Mouse (Mus musculus): ENCODE data around the gene Etfa. TPM values are rescaled to one million over a fixed set of nuclear protein-coding genes. Genes with fewer than 3 reads are reported as not detected.
A peak's percentile ranks its signal among the peaks of the same experiment; 100 is the strongest.

The Etfa gene
- polyA plus RNA-seq, 1 experiment from 2014 or later = 151 TPM

GRCm38 (mm10) chr9:55538377-55538776 lies 26.3 kb upstream of the Etfa start, which contains the start of gene Isl2:
Gene Isl2 (plus strand): TSS chr9:55538672.
- Histone ChIP-seq H3K27ac (ENCODE audit: low read depth, low read length) (no peak within 1 kb of the TSS), H3K9ac (ENCODE audit: low read length) (no peak within 1 kb of the TSS), H3K4me1 (replicated peaks; ENCODE audit: control insufficient read depth, insufficient read depth, low read length) (peaks cover 9% of the 10 kb centered on the region), H3K4me2 (ENCODE audit: low read depth, low read length, severe bottlenecking) (no peak within 1 kb of the TSS; the same call in 1 of the 2 replicates), H3K36me3 (ENCODE audit: control insufficient read depth, insufficient read depth, low read length) (no peaks in the 10 kb centered on the region), H3K9me3 (ENCODE audit: control insufficient read depth, low read length) (no peaks in the 10 kb centered on the region), H3K4me3 (ENCODE audit: low read depth, low read length) (no peak within 1 kb of the TSS), H3K27me3 (ENCODE audit: control insufficient read depth, insufficient read depth, low read length) (peaks cover 58% of the 10 kb centered on the region)
- WGBS = 12% methylated on average over 4 of the region's 4 CpGs
- ATAC-seq (replicated peaks; ENCODE audit: low FRiP score) = no peak
- DNase-seq (ENCODE audit: low spot score) = no peak

- Histone ChIP-seq H3K4me1 (replicated peaks; ENCODE audit: control insufficient read depth, insufficient read depth, low read length) (0 out of 2 replicates have a peak, but pooled peaks cover 2% of the 10 kb centered on the region), H3K27ac (ENCODE audit: low read depth, low read length) (no peak overlapping the region), H3K36me3 (ENCODE audit: control insufficient read depth, insufficient read depth, low read length) (no peaks in the 10 kb centered on the region), H3K4me3 (ENCODE audit: low read depth, low read length) (no peak overlapping the region), H3K27me3 (ENCODE audit: control insufficient read depth, insufficient read depth, low read length) (peaks cover 34% of the 10 kb centered on the region), H3K9ac (ENCODE audit: low read length) (no peak overlapping the region), H3K4me2 (ENCODE audit: low read depth, low read length, severe bottlenecking) (no peak overlapping the region), H3K9me3 (ENCODE audit: control insufficient read depth, low read length) (no peaks in the 10 kb centered on the region)
- ATAC-seq (replicated peaks; ENCODE audit: low FRiP score) (no peak), DNase-seq (ENCODE audit: low spot score) (peak; percentile 75)
- WGBS = 21% methylated on average over 3 of the region's 3 CpGs
Observed at GRCm38 (mm10) chr9:55535907-55536306, 23.9 kb upstream of the Etfa start.

GRCm38 (mm10) chr9:55525716-55526115 lies 13.7 kb upstream of the Etfa start:
- 39% methylated on average over 4 of the region's 4 CpGs for WGBS
- no peak for ATAC-seq (replicated peaks; ENCODE audit: low FRiP score)
- Histone ChIP-seq H3K9me3 (ENCODE audit: control insufficient read depth, low read length) (no peaks in the 10 kb centered on the region), H3K27ac (ENCODE audit: low read depth, low read length) (no peak overlapping the region), H3K4me2 (ENCODE audit: low read depth, low read length, severe bottlenecking) (no peak overlapping the region), H3K9ac (ENCODE audit: low read length) (no peak overlapping the region), H3K4me1 (replicated peaks; ENCODE audit: control insufficient read depth, insufficient read depth, low read length) (no peaks in the 10 kb centered on the region), H3K27me3 (ENCODE audit: control insufficient read depth, insufficient read depth, low read length) (no peaks in the 10 kb centered on the region), H3K4me3 (ENCODE audit: low read depth, low read length) (no peak overlapping the region), H3K36me3 (ENCODE audit: control insufficient read depth, insufficient read depth, low read length) (no peaks in the 10 kb centered on the region)
- DNase-seq (ENCODE audit: low spot score) = peak; percentile 27

- under 1% methylated on average over 32 of the region's 32 CpGs for WGBS
- DNase-seq (ENCODE audit: low spot score) (peak; percentile 82), ATAC-seq (replicated peaks; ENCODE audit: low FRiP score) (peak; percentile 75)
- Histone ChIP-seq H3K9me3 (ENCODE audit: control insufficient read depth, low read length) (no peaks in the 10 kb centered on the region), H3K27me3 (ENCODE audit: control insufficient read depth, insufficient read depth, low read length) (peaks cover 2% of the 10 kb centered on the region; the same call in 1 of the 2 replicates), H3K27ac (ENCODE audit: low read depth, low read length) (peak overlapping the region; percentile 70), H3K36me3 (ENCODE audit: control insufficient read depth, insufficient read depth, low read length) (no peaks in the 10 kb centered on the region), H3K4me1 (replicated peaks; ENCODE audit: control insufficient read depth, insufficient read depth, low read length) (no peaks in the 10 kb centered on the region; the same call in 1 of the 2 replicates), H3K9ac (ENCODE audit: low read length) (peak overlapping the region; percentile 78), H3K4me3 (ENCODE audit: low read depth, low read length) (peak overlapping the region; percentile 79), H3K4me2 (ENCODE audit: low read depth, low read length, severe bottlenecking) (peak overlapping the region; percentile 85)
Observed at GRCm38 (mm10) chr9:55511521-55511993, 486 bp downstream of the Etfa start.

- no peaks in the 10 kb centered on the region for H3K36me3 ChIP-seq (ENCODE audit: control insufficient read depth, insufficient read depth, low read length)
- no peak overlapping the region for H3K27ac ChIP-seq (ENCODE audit: low read depth, low read length)
- H3K9ac ChIP-seq (ENCODE audit: low read length) = peak overlapping the region; percentile 78; the same call in 1 of the 2 replicates
- peaks cover 2% of the 10 kb centered on the region; the same call in 1 of the 2 replicates for H3K27me3 ChIP-seq (ENCODE audit: control insufficient read depth, insufficient read depth, low read length)
- ATAC-seq (replicated peaks; ENCODE audit: low FRiP score) (no peak), DNase-seq (ENCODE audit: low spot score) (no peak)
- no peaks in the 10 kb centered on the region; the same call in 1 of the 2 replicates for H3K4me1 ChIP-seq (replicated peaks; ENCODE audit: control insufficient read depth, insufficient read depth, low read length)
- H3K9me3 ChIP-seq (ENCODE audit: control insufficient read depth, low read length) = no peaks in the 10 kb centered on the region
- peak overlapping the region; percentile 85 for H3K4me2 ChIP-seq (ENCODE audit: low read depth, low read length, severe bottlenecking)
- peak overlapping the region; percentile 79 for H3K4me3 ChIP-seq (ENCODE audit: low read depth, low read length)
- 86% methylated on average over 10 of the region's 10 CpGs for WGBS
Observed at GRCm38 (mm10) chr9:55510651-55511235, 1.3 kb downstream of the Etfa start.

GRCm38 (mm10) chr9:55509731-55510130 lies 2.3 kb downstream of the Etfa start:
- no peak overlapping the region for H3K9ac ChIP-seq (ENCODE audit: low read length)
- no peaks in the 10 kb centered on the region for H3K9me3 ChIP-seq (ENCODE audit: control insufficient read depth, low read length)
- no peak overlapping the region for H3K4me2 ChIP-seq (ENCODE audit: low read depth, low read length, severe bottlenecking)
- H3K4me3 ChIP-seq (ENCODE audit: low read depth, low read length) = no peak overlapping the region
- WGBS = 85% methylated on average over 1 of the region's 1 CpGs
- peaks cover 2% of the 10 kb centered on the region; the same call in 1 of the 2 replicates for H3K27me3 ChIP-seq (ENCODE audit: control insufficient read depth, insufficient read depth, low read length)
- H3K27ac ChIP-seq (ENCODE audit: low read depth, low read length) = no peak overlapping the region
- ATAC-seq (replicated peaks; ENCODE audit: low FRiP score) (no peak), DNase-seq (ENCODE audit: low spot score) (no peak)
- no peaks in the 10 kb centered on the region for H3K36me3 ChIP-seq (ENCODE audit: control insufficient read depth, insufficient read depth, low read length)
- no peaks in the 10 kb centered on the region; the same call in 1 of the 2 replicates for H3K4me1 ChIP-seq (replicated peaks; ENCODE audit: control insufficient read depth, insufficient read depth, low read length)

GRCm38 (mm10) chr9:55508701-55509100 lies 3.3 kb downstream of the Etfa start:
- Histone ChIP-seq H3K4me2 (ENCODE audit: low read depth, low read length, severe bottlenecking) (no peak overlapping the region), H3K4me3 (ENCODE audit: low read depth, low read length) (no peak overlapping the region), H3K9me3 (ENCODE audit: control insufficient read depth, low read length) (no peaks in the 10 kb centered on the region), H3K9ac (ENCODE audit: low read length) (no peak overlapping the region), H3K36me3 (ENCODE audit: control insufficient read depth, insufficient read depth, low read length) (no peaks in the 10 kb centered on the region), H3K4me1 (replicated peaks; ENCODE audit: control insufficient read depth, insufficient read depth, low read length) (no peaks in the 10 kb centered on the region; the same call in 1 of the 2 replicates), H3K27ac (ENCODE audit: low read depth, low read length) (no peak overlapping the region), H3K27me3 (ENCODE audit: control insufficient read depth, insufficient read depth, low read length) (peaks cover 2% of the 10 kb centered on the region; the same call in 1 of the 2 replicates)
- DNase-seq (ENCODE audit: low spot score) = no peak
- WGBS = 84% methylated on average over 4 of the region's 4 CpGs
- no peak for ATAC-seq (replicated peaks; ENCODE audit: low FRiP score)

GRCm38 (mm10) chr9:55507922-55508321 lies 4.1 kb downstream of the Etfa start:
- Histone ChIP-seq H3K4me2 (ENCODE audit: low read depth, low read length, severe bottlenecking) (no peak overlapping the region), H3K4me3 (ENCODE audit: low read depth, low read length) (no peak overlapping the region), H3K9me3 (ENCODE audit: control insufficient read depth, low read length) (no peaks in the 10 kb centered on the region), H3K36me3 (ENCODE audit: control insufficient read depth, insufficient read depth, low read length) (no peaks in the 10 kb centered on the region), H3K9ac (ENCODE audit: low read length) (no peak overlapping the region), H3K4me1 (replicated peaks; ENCODE audit: control insufficient read depth, insufficient read depth, low read length) (no peaks in the 10 kb centered on the region; the same call in 1 of the 2 replicates), H3K27ac (ENCODE audit: low read depth, low read length) (no peak overlapping the region), H3K27me3 (ENCODE audit: control insufficient read depth, insufficient read depth, low read length) (no peaks in the 10 kb centered on the region)
- DNase-seq (ENCODE audit: low spot score) (no peak), ATAC-seq (replicated peaks; ENCODE audit: low FRiP score) (no peak)
- 91% methylated on average over 3 of the region's 3 CpGs for WGBS

GRCm38 (mm10) chr9:55482116-55482515 lies 29.9 kb downstream of the Etfa start:
- Histone ChIP-seq H3K4me3 (ENCODE audit: low read depth, low read length) (no peak overlapping the region), H3K4me1 (replicated peaks; ENCODE audit: control insufficient read depth, insufficient read depth, low read length) (no peaks in the 10 kb centered on the region), H3K9me3 (ENCODE audit: control insufficient read depth, low read length) (no peaks in the 10 kb centered on the region), H3K36me3 (ENCODE audit: control insufficient read depth, insufficient read depth, low read length) (no peaks in the 10 kb centered on the region), H3K9ac (ENCODE audit: low read length) (no peak overlapping the region), H3K27me3 (ENCODE audit: control insufficient read depth, insufficient read depth, low read length) (no peaks in the 10 kb centered on the region), H3K27ac (ENCODE audit: low read depth, low read length) (no peak overlapping the region), H3K4me2 (ENCODE audit: low read depth, low read length, severe bottlenecking) (no peak overlapping the region)
- WGBS = 88% methylated on average over 2 of the region's 2 CpGs
- no peak for ATAC-seq (replicated peaks; ENCODE audit: low FRiP score)
- no peak for DNase-seq (ENCODE audit: low spot score)

Data from forebrain, embryonic 11.5 days (tissue).